Mouse (Mus musculus): ENCODE measurements around the gene Arl4d.
"Not testable (repeated sequence)": the region's sequence is repeated elsewhere in the genome, so short reads cannot be mapped to it uniquely, and the experiment has no call there.

Gene Arl4d

DNA sequence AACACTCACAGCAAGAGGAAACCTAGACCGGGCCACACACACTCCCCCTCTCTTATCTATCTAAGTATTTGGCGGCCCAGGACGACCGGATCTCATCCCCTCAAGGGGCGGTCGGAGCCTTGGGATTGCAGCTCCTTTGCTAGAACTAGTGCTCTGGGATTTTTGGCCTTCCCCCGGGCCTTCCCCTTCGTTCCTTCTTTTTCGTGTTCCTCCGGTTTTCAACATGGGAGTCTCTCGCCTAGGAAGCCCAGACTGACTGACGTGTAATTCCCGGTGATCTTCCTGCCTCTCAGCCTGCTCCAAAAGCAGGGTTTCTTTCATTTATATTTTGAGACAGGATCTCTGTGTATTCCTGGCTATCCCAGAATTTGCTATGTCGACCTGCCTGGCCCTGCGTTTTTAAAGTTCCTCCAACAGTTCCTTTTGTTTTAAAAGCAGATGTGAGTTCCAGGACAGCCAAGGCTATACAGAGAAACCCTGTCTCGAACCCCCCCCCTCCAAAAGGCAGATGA is 19.0 kb upstream of the Arl4d start:
- not testable (repeated sequence) for DNase-seq

DNA sequence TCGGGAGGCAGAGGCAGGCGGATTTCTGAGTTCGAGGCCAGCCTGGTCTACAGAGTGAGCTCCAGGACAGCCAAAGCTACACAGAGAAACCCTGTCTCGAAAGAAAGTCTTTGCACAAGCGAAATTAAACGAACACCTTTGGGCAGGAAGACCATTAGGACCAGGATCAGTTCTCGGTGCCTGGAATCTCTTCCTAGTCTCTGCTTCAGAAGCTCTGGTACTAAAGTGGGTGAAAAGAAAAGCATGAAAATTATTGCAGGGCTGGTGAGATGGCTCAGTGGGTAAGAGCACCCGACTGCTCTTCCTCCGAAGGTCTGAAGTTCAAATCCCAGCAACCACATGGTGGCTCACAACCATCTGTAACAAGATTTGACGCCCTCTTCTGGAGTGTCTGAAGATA is 18.2 kb upstream of the Arl4d start:
- not testable (repeated sequence) for DNase-seq

DNA sequence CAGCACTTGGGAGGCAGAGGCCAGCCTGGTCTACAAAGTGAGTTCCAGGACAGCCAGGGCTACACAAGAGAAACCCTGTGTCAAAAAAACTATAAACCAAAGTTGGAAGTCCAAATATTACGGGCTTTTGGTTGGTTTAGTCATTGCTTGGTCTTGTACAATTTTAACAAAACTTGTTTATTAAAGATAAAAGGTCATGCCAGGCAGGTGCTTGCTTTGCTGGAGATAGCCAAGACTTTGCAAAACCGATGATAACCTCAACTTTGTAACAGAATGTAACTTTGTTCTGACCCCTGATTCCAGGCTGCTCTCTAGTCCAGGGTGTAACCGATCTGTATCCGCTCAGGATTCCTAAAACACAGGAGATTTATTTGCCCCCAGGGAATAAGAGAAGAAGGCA is 9.0 kb upstream of the Arl4d start:
- DNase-seq = no peak

DNA sequence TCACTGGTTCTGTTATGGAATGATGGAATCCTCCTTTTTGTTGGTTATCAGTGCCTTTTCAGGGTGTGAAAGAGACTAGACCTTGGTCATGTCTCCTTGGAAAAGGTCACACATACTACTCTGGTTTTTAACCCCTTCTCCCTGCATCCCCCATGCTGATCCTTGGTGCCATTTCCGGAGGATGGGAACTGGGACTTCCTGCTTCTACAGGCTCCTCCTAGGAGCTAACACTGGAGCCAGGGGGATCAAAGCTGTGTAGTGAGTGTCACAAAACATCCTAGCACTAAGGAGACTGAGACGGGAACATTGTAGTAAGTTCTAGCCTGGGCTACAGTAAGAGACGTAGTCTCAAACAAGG is 7.8 kb upstream of the Arl4d start:
- peak; percentile 35 for DNase-seq

DNA sequence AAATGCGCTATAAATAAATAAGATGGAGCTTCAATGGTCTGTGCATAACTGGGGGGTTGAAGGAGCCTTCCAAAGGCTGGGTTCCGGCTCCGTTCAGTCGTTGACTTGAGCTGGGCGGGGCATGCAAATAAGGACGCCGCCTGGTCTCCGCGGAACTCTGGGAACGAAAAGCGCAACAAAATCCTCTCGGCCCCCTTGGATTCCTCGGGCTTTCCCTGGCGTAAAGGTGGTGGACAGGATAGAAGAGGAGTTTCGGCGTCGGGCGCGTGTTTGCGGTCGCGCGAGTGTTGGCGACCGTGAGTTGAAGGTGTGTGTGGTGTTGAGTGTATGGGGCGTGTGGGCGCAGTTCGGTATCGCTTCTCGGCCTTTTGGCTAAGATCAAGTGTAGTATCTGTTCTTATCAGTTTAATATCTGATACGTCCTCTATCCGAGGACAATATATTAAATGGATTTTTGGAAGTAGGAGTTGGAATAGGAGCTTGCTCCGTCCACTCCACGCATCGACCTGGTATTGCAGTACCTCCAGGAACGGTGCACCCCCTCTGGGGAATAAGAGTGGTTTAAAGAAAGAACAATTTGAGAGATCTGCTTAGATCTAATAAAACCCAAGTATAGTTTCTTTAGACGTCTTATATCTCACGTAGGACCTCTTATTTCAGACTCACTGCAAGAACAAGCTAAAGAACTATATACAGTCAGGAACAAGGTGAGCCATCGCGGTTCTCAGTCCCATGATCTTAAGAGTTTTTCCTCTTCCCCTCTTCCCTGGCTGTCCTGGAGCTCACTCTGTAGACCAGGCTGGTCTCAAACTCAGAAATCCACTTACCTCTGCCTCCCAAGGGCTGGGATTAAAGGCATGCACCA is 7.2 kb upstream of the Arl4d start:
- peak; percentile 81 for DNase-seq

DNA sequence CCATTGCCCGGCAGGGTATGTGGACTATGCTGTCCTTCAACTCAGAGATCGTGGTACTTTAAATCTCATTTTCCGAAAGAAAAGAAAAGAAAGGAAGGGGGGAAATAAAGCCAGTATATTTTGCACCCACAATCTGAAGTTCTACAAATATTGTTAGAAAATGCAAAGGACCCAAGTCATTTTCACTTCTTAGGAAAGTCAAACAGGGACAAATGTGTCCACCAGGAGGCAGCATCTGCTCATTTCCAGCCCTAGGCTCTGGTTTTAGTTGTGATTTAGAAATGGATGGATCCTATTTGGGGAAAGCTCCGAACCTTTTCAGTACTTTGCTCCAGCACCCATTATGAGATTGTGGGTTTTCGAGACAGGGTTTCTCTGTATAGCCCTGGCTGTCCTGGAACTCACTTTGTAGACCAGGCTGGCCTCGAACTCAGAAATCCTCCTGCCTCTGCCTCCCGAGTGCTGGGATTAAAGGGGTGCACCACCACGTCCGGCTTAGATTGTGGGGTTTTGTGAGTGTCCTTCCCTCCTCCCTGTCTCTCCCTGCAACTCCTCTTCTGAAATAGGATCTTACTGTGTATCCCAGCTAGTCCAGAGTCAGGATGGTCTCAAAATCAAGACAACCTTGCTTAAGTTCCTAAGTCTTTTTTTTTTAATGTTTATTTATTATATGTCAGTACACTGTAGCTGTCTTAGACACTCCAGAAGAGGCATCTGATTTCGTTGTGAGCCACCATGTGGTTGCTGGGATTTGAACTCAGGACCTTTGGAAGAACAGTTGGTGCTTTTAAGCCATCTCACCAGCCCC is 6.4 kb upstream of the Arl4d start:
- DNase-seq = peak; percentile 43

DNA sequence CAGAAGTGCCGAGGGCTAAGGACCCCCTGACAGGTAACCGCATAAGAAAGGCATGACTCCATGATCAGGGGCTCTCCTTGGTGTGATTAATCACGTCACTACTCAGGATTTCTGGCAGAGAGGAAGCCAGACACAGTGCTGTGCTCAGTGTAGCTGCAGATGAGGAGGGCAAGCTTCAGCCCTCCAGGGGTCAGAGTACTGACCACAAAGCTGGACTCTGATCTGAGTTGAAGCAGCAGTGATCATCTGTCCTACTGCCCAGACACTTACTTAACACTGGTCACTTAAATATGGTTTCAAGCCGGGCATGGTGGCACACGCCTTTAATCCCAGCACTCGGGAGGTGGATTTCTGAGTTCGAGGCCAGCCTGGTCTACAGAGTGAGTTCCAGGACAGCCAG is 4.2 kb upstream of the Arl4d start:
- no peak for DNase-seq

DNA sequence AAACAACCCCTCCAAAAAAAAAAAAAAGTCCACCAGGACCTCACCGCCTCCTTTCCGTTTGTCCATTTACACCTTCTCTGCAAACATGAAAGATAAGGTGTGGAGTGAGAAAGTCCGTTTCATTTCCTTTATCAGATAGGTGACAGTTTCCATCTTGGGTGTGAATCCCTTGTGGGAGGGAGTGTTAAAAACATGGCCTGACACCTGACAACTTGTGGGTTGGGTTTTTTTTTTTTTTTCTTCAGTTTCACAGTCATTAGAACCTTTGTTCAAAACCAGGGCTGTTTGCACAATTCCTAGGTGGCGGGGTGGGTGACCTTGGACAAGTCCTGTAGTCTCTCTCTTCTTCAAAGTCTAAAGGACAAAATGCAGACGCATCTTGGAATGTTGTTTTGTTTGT is 3.6 kb upstream of the Arl4d start:
- no peak for DNase-seq

DNA sequence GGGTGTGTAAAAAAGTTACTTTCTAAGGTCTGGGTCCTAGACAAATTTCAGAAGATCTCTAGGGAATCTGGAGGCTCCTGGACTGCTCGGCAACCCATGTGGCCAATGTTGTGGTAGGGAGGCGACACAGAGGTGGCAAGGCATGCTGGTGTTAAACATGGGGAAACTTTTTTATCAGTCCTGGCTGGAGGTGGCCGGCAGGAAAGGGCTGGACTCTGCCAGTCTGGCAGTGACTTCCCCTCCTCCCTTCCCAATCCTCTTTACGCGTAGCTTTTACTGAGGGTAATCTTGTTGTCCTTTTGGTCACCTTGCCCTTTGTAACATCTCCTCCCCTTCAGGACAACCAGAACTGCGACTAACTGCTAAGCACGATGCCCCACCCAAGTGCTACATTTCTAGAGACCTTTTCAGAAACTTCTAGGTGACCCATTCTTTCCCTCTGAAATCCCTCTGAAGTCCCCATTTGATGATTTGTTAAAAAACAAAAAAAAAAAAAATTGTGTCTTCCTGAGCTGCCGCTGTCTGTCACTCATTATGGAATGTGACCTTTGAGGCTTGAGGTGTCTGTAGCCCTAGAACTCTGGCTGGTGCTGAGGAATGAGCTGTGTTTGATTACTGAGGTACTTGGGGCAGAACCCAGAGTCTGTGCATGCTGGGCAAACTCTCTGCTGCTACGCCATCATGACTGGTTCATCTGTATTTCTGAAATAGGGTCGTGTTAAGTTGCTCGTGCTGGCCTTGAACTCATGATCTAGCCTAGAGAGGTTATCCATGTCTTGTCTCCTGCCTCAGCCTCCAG is 1.9 kb upstream of the Arl4d start:
- DNase-seq = no peak

DNA sequence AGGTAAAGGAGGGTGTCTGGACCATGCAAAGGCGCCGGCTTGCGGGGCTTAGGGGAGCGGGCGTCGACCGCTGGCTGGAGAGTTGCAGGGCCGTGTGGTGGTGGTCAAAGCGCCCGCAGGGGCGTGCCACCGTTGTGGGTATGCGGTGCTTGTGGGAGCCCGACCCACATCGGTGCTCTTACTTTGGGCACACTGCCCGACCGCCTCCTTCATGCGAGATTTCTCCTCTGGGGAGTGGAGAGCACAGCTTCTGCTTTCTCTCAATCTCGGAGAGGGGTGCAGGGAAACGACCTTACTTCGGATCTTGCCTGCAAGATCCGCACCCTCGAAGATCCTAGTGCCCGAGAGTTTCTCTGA is 273 bp downstream of the Arl4d start:
- DNase-seq = no peak

DNA sequence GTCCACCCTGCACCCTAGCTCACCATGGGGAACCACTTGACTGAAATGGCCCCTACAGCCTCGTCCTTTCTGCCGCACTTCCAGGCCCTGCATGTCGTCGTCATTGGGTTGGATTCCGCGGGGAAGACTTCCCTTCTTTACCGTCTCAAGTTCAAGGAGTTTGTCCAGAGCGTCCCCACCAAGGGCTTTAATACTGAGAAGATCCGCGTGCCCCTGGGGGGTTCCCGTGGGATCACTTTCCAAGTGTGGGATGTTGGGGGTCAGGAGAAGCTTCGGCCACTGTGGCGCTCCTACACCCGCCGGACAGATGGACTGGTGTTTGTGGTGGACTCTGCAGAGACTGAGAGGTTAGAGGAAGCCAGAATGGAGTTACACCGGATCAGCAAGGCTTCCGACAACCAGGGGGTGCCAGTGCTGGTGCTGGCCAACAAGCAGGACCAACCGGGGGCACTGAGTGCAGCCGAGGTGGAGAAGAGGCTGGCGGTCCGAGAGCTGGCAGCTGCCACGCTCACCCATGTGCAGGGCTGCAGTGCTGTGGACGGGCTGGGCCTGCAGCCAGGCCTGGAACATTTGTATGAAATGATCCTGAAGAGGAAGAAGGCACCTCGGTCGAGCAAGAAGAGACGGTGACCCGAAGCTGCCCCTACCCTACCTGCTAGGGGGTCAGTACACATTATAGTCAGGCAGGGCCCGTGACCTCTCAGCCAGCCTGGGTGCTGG is 1.4 kb downstream of the Arl4d start:
- no peak for DNase-seq

DNA sequence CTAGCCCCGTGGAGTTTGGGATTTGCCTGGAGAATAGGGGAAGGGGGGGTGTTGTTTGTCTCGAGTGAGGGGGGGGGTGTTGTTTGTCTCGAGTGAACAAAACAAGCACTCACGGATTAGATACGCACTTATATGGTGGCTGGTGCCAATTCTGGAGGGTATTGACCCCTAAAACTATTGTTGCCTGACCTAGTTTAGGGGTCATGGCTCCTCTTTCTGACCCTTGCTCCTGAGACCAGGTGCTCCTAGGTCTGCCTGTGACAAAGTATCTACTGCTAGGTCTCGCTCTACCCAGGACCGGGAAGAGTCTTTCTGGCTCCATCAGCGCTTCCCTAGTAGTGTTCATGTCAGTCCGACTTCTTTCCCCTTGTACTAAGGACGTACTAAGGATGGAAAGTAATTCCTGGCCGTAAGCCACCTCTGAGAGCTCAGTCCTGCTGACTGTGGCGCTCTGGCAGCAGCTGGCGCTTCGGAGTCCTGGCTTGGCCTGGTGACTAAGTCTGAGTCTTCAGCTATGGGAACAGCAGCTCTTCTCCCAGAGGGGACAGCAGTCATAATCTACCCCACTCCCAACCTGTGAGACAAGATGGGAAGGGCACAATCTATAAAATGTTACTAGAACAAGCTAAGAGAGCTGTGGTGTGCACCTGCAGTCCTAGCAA is 2.7 kb downstream of the Arl4d start:
- no peak for DNase-seq

DNA sequence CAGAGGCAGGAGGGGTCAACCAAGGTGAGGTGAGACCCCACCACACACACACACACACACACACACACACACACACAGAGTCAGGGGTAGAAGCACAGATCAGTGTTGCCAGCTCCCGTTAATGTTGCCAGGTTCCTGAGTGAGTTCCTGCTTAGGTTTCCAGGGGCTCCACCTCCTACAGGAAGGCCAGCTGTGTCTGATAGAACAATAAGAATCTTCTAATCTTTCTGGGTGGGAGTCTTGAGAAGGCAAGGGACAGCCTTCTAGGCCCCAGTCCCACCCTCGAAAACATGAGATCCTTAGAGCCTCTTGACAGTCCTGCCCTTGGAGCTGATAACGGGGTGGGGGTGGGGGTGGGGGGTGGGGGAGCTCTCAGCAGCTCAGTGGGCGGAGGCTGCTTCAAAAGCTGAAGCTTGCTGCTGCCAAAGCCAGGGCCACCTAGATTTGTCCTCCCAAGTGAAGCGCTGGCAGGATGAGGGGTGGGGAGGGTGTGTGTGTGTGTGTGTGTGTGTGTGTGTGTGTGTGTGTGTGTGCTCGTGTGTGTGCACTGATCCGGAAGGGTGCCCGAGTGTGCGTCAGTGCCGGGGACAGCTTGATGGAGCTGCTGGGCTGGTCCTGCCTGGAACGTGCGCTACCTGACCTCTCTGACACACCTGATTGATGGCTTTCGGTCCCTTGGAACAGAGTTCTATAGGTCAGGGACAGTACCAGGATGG is 3.4 kb downstream of the Arl4d start:
- no peak for DNase-seq

DNA sequence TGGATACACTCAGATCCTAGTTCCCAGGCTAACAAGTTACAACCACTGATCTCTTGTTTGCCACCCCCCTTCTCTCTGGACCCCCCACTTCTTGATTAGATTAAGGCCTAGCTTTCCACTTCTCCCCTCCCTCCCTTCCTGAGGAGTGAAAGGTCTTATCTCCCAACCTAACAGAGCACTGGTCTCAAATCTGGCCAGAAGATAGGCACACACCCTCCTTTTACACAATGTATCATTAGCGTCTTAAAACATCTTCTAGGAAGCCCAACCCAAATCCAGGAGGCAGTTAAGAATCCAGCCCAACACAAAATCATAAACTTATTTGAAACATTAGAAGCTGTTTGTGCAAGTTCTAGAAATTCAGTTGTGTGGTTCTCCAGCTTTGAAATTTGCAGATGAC is 5.0 kb downstream of the Arl4d start:
- DNase-seq = no peak

DNA sequence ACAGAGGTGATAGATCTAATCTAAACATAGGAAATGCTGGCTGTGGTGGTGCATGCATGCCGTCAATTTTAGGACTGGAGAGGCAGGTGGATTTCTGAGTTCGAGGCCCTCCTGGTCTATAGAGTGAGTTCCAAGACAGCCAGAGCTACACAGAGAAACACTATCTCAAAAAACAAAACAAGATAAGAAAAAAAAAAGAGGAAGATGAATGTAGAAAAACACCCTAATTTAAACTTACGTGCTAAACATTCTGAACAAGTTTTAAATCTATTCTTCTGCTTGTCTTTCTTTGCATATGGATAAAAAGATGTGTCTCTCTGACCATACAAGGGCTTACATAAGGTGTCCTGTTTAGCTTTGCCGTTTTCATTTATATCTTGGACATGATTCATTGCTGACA is 5.9 kb downstream of the Arl4d start:
- no peak for DNase-seq

DNA sequence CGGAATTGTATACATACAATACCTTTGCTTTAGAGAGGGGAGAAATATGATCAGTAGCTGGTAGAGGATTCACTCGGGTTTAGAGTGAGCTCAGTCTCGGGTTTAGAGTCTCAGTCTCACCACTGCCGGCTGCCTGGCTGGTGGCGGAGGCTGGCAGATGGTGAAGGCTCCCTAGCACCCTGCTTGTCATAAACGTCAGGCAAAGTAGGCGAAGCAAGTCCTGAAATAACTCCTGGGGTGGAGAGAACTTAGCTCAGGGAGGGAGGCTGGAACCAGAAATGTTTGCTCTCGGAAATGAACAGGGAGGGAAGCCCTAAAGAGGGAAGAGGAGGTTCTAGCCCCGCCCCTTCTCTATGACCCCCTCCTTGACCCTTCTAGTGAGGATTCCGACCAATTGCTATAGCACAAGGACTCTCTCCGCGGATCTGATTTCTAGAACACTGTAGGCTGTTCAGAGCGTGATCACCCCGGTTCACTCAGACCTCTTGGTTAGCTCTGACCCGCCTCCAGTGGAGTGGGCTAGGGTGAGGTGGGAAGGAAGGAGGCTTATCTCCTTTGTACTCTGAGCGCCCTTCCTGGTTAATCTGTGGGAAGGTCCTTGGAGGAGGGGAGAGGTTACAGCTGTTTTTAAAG is 7.8 kb downstream of the Arl4d start:
- no peak for DNase-seq

DNA sequence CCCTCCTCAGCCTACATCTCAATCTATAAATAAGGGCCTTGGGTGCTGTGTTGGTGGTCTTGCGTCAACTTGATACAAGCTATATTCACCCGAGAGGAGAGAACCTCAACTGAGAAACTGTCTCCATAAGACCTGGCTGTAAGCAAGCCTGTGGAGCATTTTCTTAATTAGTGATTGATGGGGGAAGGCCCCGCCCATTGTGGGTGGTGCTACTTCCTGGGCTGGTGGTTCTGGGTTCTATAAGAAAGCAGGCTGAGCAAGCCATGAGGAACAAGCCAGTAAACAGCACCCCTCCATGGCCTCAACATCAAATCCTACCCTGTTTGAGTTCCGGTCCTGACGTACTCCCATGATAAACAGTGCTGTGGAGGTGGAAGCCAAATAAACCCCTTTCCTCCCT is 8.8 kb downstream of the Arl4d start:
- DNase-seq = no peak

DNA sequence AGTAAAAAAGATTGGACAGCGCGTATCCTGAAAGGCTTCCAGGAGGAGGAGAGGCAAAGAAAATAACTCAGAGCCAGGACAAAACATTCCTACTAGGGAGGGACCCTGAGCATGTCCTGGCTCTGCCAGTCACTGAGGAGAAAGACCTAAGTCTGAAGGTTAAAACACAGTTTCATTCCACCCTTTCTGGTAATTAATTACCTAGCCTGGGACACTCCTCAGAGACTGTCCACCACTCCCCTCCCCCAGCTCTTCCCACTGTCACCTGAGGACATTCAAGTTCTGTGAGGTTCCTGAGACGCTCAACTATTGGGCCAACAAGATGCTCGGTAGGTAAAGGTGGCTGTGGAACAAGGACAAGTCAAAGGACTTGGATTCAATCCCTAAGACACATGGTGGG is 10.0 kb downstream of the Arl4d start:
- DNase-seq = no peak

DNA sequence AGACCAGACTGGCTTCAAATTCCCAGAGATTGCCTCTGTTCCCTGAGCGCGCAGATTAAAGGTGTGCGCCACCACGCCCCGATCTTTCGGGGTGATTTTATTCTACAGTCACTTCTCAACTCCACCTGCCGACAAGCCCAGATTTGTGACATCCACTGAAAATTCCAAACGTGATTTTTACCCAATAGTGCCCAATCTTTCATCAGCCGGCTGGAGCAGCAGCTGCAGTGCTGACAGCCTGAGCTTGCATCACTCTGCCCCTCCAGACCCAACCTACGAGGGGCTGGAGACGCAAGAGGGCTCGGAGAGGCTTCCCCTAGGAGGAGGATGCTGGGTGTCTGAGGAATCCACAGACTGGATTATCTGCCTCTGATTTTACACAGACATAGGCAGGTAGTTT is 12.3 kb downstream of the Arl4d start:
- DNase-seq = no peak

DNA sequence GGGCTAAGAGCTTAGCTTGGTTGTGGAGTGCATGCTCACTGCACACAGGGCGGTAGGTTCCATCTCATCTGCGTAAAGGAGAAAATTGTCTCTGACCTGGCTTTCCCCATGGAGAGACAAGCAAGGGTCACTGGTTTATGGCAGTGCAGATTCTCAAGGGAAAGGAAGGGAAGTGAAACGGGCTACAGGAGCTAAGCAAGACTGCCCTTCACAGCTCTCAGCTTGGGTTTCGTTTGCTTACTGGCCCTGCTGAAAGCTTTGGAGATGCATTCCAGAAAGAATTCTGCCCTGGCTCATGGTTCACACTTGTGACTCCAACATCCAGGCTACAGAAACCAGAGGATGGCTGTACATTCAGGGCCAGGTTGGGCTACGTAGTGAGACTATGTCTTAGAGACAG is 13.4 kb downstream of the Arl4d start:
- DNase-seq = no peak

DNA sequence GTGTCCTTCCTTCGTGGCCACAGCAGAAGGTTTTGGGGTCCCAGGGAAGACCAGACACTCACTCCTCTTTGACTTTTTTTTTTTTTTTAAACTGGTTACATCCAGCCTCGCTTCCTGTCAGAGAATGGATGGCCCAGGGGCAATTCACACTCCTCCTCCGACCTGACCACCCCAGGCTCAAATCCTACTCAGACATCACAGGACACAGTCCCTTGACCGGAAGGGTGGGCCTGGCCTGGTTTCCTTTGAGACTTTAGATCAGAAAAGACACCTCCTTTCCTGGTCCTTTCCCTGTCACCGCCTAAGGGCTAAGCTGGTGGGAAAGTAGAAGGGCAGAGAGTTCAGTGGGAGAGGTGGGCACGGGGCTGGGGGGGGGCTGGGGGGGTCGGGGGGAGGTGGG is 14.6 kb downstream of the Arl4d start:
- no peak for DNase-seq
